ENCODE assay signal across 16 mouse cellular contexts in genomic region chr2:144250111-144250510, GRCm38 (mm10).
"Had no signal": no experiment of that assay in that cellular context is flagged by ENCODE, and none has a peak within 500 bp of the region (broad histone marks: within the 10 kb centered on the region; RNA-seq: fewer than 3 reads in every experiment).

No protein-coding gene starts in this region.

- H3K9ac ChIP-seq: neural tube, embryonic 13.5 days; neural tube, embryonic 15.5 days; stomach, embryonic 15.5 days had no signal

- H3K27ac ChIP-seq: neural tube, embryonic 13.5 days; neural tube, embryonic 15.5 days; stomach, embryonic 15.5 days; stomach, postnatal 0 days had no signal

- H3K4me3 ChIP-seq: neural tube, embryonic 13.5 days; neural tube, embryonic 15.5 days; stomach, embryonic 15.5 days had no signal

- H3K4me2 ChIP-seq: neural tube, embryonic 13.5 days; neural tube, embryonic 15.5 days; stomach, embryonic 15.5 days had no signal

- H3K9me3 ChIP-seq: neural tube, embryonic 13.5 days; neural tube, embryonic 15.5 days; stomach, embryonic 15.5 days had no signal

- DNase-seq: retina, postnatal 1 day; right cerebral cortex, adult 18-20 months; right cerebral cortex, postnatal 14 days; right cerebral cortex, postnatal 25 days; right cerebral cortex, postnatal 4 days; spleen, adult 18-20 months; thymus, adult 18-20 months; thymus, adult 2 months; thymus, postnatal 14 days; thymus, postnatal 25 days; thymus, postnatal 36 days; thymus, postnatal 4 days had no signal

- H3K4me1 ChIP-seq: neural tube, embryonic 15.5 days had no signal

- H3K27me3 ChIP-seq: neural tube, embryonic 13.5 days; neural tube, embryonic 15.5 days; stomach, embryonic 15.5 days had no signal
